Mouse (Mus musculus) neutrophil, adult 59 days (primary cell): Measurements from ENCODE around the gene Acyp1. TPM values are rescaled to one million over a fixed set of nuclear protein-coding genes. Genes with fewer than 3 reads are reported as not detected.

ENCODE experiments used
- total RNA-seq, 2 experiments: library from RNA; stranded (reverse); gene quantifications; 1 replicate in 1 of 2; 2 replicates in 1 of 2; pipeline ENCODE4 v1.2.4; 2023

Gene Acyp1
- total RNA-seq: 10 to 100 TPM; 13.1 to 15.8 TPM

GRCm38 (mm10) chr12:85287809-85288485 is at the start of gene Acyp1:
Gene Acyp1 (minus strand): TSS chr12:85288438.

GRCm38 (mm10) chr12:85288486-85289156 is 383 bp upstream of the Acyp1 start, which contains the start of gene Zc2hc1c:
Gene Zc2hc1c (plus strand): TSS chr12:85288591.

GRCm38 (mm10) chr12:85270319-85270718 is 17.9 kb downstream of the Acyp1 start, which contains the start of gene Mlh3:
Gene Mlh3 (minus strand): TSS chr12:85270599.

Other genes with a start within 250 kb of the Acyp1 start
- 1 to 10 TPM; 4.4 to 5.6 TPM for gene Prox2, start 177.7 kb downstream of the Acyp1 start, total RNA-seq
- 100 to 1,000 TPM; 332 to 336 TPM for gene Dlst, start 177.6 kb downstream of the Acyp1 start, total RNA-seq
- under 1 TPM in 1 of 2 experiments, not detected in 1; 0.13 TPM for gene Rps6kl1, start 137.2 kb downstream of the Acyp1 start, total RNA-seq
- gene Pgf, start 110.6 kb downstream of the Acyp1 start, total RNA-seq: not detected
- 10 to 100 TPM; 71.6 to 83.0 TPM for gene Eif2b2, start 69.0 kb downstream of the Acyp1 start, total RNA-seq
- 1 to 10 TPM; 4.5 to 5.2 TPM for gene Mlh3, start 17.8 kb downstream of the Acyp1 start, total RNA-seq
- gene Zc2hc1c, start 153 bp upstream of the Acyp1 start, total RNA-seq: not detected
- gene Nek9, start 50.9 kb upstream of the Acyp1 start, total RNA-seq: 10 to 100 TPM; 52.6 to 54.0 TPM
- 100 to 1,000 TPM; 194 to 208 TPM for gene Tmed10, start 86.4 kb upstream of the Acyp1 start, total RNA-seq
- gene Fos, start 185.5 kb upstream of the Acyp1 start, total RNA-seq: 1,000 to 10,000 TPM; 2,787 to 3,963 TPM